Mouse (Mus musculus): ENCODE data around the gene Eya4. TPM values are rescaled to one million over a fixed set of nuclear protein-coding genes. Genes with fewer than 3 reads are reported as not detected.

Gene Eya4
- 10 to 100 TPM; 25.6 to 27.9 TPM for total RNA-seq (2021)
- long read RNA-seq, experiment 1, partial matches to known transcripts = 0 of 4 reads
- long read RNA-seq, experiment 1, other reads (novel, unspliced or antisense) = 4 of 4 reads
- long read RNA-seq, experiment 2, partial matches to known transcripts = 1 of 7 reads
- long read RNA-seq, experiment 2, other reads (novel, unspliced or antisense) = 5 of 7 reads

DNA sequence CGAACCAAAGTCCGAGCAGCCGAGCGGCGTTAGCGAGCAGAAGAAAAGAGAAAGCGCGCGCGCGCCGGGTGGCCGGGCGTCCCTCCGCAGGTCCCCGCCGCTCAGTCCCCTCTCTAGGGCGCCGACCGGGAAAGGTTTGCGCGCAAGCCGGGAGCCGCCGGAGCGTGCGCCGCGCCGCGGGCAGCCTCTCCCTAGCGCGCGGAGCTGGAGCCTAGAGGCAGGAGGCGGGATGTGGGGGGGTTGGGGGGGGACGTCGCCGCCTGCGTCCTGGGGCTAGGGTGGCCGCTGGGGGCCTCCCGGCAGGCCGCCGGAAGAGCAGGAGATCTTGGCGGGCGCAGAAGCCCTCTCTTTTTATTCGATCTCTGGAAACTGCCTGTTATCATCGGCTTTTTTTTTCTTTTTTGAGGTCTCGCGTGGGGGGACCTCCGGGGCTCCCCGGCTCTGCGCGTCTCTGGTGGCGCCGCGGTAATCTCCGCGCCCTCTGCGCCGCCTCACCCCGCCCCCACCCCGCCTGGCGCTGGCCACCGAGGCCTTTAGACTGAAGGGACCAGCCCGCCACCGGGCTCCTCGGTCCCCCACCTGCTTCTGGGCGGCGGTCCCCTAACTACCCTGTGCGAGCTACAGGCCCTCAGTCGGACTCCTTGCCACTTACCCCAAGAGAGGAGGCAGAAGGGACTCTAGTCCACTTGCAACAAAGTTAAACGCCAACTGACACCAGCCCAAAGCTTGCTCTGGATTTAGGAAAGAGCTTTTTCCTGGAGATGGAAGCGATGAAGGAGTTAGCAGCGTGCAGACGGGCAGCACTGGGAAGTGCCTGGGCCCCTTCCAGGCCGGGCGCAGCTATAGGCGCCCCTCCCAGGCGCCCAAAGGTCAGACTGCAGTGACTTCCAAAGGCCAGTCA is at the start of gene Eya4:
TSS of gene Eya4 (minus strand) at position 776 of the 901 bp plus-strand sequence.
- peak; percentile 62 for DNase-seq

DNA sequence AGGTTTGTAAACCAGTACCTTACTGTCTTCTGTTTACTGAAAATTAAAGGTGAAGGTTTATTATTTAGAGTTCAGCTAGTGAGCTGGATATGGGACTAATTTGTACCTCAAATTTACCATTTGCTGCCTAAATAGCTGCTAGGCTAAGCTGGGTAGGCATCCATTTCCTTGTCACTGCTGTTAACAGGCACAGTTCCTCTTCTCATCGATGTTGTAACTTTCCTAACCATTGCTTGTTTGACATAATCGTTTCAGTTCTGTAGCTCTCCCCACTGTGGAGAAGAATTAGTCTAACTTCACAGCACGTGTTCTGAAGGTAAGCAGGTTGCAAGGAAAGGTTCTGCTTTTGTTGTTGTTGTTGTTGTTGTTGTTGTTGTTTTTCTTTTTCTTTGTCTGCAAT is 44.8 kb upstream of the Eya4 start:
- no peak for DNase-seq

DNA sequence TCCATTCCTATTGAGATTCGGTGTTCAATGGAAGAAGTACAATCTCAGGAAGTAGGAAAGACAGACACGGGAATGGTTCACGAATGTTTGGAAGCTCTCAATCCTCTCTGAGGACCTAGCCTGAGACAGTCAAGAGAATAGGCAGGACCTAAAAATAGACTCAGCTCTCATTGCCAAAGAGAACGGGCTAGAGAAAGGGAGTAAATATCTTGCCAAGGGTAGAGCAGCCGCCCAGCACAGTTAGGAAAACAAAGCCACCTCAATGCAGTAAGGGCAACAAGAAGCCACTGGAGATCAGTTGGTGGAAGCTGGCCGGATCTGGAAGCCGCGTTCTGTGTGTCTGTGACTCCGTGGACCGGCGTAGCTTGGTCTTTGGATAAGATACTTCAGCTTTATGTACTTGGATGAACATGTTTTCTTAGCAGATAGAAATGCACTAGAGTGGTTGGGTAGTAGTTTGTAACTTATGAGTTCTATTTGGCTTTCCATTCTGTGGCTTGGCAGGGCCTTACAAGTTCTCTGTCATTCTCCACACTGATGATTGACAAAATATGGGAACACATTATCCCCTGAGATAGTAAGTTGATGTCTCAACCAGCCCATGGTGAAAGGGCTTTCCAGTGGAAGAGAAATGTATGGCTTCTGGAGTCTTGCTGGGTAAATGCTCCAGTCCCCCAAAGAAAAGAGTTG is 44.1 kb upstream of the Eya4 start:
- peak; percentile 5 for DNase-seq

DNA sequence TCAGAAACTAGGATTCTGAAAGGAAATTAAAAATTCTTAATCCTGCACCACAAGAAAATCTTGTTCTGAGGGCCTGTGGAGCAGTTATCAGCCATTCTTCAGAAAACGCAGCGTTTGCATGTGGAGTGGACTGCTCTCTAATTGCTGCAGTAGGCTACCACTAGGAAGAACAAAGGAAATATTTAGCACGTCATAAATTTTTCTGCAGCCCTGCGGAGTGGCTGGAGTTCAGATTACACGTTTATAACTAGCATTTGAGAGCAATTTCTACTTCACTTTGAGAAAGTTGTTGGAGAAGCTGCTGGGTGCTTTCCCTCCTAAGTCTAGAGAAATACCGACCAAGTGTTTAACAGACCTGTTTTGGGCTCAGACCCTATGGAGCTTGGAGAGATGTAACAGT is 43.6 kb upstream of the Eya4 start:
- DNase-seq = no peak

DNA sequence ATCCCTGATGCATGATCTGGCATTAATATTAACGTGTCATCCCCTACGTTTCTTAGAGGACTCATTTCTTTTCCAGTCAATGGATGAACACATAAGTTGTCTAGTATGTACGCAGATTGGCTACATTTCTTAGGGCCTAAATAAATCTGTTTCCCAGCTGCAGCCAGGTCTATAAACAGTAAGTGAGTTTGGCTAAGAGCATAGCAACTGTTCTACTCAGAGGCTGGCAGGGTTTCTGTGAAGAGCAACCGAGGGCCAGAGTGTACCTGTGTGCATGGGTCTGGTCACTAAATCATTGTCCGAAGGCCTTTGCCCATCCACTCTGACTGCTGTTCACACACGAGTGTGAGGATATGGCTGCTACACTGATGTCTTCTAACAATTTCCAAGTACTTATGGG is 13.3 kb upstream of the Eya4 start:
- DNase-seq = peak; percentile 18

DNA sequence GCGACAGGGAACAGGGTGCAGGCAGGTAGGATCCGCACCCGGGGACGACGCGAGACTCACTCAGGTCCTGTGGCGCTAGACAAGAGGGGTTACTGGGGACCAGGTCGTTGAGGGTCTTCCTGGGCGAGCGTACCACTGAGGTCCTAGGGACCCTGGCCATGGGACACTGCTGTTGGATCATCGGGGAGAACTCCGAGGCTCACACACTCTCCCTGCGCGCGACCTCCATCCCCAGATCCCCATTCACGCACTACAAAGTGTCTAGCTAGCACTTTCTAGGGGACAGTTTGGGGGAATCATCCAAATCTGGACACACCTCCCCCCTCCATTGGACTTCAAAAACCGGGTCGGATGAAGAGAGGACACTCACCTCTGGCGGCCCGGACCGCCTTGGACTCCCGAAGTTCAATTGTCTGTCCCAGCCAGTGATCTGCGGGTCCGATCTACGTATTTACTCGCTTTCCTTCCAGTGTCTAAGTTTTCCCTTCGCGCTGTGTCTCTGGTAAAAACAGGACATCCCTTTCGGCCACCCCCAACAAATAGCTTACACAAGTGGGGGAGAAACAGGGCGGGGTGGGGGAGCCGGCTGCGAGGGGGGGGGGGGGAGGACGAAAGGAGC is 1.1 kb downstream of the Eya4 start:
- DNase-seq = peak; percentile 29

DNA sequence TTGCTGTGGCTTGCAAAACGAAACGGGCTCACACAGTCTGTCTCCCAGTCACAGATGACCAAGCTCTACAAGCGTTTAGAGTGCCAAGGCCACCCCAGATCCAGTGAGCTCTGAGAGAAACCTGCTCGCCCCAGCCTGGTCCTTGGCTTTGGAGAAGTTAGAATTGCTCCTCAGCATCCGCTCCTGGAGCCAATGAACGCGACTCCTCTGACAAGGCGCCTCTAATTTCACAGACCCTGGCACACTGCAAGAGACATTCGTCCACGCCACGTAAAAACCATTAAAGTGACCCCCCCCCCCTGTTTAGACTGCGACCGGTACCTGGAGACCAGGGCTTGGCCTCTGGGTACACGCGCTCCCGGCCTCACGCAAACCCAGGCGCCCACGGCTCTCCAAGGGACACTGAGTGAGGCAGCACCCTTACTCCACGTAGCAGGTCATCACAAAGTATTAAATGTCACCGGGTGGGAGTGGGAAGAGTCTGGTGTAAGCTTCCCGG is 1.6 kb downstream of the Eya4 start:
- peak; percentile 12 for DNase-seq

DNA sequence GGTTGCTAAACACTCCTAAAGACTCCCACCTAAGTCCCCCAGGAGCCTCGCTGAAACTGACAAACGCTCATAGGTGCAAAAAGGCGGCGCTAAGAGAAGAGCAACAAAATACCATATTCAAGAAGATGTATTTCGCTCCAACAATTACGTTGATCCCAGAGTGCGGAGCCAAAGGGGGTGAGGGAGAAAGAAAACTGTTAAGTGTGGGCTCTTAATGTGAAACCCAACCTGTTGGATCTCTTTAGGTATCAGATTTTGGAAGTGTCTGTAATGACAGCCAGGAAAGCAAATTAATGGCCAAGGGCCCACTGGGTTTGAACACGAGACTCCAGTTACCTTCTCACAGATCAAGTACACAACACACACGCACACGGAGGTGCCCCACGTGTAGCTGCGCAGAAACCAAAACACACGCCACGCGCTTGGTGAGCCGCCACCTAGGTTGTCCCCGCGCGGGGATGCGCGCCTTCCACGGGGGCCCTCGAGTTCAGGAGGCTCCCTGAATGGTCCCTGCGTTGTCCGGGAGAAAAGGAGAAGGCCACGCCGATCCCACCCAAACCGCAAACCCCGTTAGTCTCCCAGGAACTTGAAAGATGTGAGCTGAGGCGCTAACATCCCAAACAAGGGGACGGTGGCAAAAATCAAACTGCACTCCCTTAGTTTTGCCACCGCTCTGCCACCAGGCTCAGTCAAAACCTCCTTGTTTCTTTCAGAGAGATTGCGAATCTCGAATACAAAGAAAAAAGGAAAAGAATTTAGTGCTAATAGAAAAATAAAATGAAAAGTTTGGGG is 2.3 kb downstream of the Eya4 start:
- DNase-seq = peak; percentile 18

DNA sequence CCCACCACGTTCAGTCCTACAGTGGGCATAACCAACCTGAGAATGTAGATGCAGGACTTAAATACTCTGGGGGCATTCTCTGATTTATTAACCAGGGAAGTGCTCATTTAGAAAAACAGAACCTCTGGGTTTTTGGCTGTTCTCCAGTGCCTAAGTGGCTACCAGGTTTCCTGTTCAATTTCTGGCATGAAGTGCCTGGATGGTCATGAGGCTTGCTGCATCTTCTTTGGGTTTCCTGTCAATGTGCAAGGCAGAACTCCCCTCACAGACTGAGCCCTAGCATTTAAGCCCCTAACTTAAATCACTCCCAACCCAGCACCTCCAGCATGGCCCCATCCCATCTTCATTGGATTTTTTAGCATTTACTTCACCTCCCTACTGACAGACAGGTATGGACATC is 13.3 kb downstream of the Eya4 start:
- DNase-seq = no peak

DNA sequence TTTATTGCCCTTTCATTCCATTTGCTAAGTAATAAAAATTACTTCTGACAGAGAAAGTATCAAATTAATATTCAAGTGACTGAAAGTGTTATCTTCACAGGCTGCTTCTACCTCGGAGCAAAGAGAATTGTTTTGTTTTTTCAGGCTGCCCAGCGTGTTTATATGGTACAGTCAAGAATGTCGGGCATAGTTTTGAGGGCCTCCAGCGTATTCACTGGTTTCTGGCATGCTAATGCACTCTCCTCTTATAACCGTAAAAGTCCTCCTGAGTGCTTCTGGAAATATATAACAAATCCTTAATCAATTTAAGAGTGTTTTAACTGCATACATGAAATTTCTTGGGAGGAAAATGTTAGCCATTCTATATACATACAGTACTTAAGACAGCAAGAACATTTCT is 17.8 kb downstream of the Eya4 start:
- no peak for DNase-seq

DNA sequence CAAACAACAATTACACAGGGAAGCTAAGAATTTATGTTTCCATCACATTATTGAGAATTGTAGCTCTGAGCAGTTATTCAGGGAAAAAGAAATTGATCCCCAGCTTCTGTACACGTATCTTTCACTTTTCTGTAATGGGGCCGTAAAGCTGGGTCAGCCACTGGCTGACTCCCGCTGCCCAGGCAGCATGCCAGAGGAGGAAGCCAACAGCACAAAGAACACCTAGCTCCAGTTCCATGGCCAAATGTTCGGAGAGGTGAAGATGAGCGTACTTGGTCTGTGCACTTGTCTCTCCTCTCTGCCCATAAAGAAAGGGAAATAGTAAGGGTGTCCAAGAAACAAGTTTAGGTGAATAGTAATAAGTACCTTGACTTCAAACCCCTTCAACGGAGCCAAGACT is 22.9 kb downstream of the Eya4 start:
- DNase-seq = peak; percentile 30

DNA sequence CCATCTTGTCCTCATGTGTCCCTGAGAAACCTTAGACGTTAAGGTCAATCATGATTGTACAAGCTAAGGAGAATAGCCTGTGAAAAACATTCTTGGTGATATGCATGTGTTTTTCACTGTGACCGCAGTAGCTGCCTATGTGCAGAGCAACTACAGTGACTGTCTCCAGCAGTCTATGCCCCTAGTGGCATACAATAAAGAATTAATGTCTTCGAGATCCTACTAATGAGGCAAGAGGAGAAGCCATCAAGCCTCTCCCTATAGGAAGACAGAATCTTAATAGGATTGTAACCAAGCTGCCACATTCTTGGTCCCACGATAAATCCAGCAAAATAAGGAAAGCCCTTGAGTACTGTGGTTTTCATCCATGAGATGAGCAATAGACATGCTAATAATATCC is 28.3 kb downstream of the Eya4 start:
- DNase-seq = no peak

DNA sequence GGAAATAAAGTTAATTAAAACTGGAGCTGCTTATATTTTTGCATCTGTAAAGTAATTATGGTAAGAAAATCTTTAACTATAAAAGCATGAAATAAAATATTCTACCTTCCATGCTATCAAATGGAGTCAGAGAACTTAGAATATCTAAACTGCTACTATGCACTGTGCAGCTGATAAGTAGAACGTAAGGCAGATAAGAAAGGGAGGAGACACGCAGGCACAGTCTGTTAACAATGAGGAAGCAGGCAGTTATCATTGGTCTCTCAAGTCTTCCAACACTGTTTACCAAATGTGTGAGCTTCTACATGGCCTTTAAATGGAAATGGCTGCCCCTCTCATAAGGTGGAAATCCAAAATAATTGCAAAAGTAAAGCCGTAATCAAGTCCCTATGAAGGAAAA is 55.0 kb downstream of the Eya4 start:
- DNase-seq = no peak

DNA sequence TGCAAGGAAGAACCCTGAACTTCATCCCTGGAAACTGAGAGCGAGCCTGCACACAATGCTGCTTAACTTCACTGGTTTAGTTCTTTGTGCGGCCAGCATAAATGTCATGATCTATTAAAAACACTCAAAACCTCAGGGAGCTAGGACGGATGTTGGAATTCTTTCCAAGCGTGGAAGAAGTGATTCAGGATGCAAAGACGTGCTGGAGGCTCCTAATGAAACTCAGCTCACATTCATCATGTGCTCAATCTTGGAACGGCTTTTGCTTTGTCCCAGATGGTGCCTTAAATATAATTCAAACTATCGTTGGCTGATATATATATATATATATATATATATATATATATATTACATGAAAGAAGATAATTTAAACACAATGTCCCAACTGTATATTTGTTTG is 58.1 kb downstream of the Eya4 start:
- no peak for DNase-seq

DNA sequence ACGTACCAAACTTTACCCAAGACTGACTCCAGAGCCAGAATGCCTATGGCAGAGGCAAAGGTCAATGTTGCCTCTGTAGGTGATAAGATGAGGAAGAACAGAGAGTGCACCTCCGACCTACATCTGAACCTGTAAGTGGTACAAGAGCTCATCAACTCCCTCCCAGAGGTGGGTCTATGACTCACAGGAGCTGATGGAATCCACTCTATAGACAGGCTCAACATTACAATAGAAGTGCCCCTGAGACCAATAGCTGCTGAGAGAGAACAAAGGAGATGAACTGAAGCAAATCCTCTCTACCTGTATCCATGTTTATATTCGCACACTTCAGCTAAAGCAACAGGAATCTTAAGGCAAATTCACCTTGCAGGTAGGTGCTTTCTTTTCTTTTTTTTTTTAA is 73.2 kb downstream of the Eya4 start:
- DNase-seq = no peak

DNA sequence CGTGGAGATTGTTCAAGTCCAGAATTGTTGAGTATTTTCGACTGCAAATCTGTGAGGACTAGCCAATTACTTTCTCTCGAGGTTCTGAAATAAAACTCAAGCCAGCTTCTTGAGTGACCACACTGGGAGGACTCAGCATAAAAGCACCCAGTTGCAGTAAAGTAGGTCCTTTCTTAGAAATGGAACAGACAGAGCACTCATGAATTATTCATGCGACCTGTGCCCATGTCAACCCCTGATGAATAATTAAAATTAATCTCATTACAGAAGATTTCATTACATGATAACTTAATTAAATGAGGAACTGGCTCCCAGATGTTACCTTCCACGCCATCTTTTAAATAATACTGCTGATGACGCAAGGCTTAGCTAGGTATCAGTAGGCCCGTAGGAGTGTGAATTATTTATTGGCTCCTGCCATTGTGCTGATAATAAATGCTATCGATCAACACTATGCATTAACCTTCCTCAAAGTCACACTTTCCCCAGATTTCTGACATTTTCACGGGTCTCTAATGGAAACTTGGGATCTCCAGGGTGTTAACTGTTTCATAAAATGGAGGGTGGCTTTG is 79.5 kb downstream of the Eya4 start:
- no peak for DNase-seq

DNA sequence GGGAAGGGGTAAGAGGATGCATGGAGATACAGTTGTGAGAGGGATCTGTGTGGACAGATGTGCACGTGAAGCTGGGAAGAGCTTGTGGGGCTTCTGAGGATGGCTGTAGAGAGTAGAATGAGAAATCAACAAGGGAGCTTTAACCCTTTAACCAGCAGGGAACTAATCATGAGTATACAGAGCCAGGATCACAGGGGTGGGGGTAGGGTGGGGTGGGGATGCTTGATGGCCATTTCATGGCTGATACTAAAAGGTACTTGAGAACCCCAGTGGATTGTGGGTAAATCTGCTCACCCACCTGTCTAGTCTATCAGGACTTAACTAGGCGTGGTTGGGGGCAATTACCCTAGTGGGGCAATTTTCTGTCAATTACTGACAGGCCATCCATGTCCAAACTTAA is 80.1 kb downstream of the Eya4 start:
- no peak for DNase-seq

DNA sequence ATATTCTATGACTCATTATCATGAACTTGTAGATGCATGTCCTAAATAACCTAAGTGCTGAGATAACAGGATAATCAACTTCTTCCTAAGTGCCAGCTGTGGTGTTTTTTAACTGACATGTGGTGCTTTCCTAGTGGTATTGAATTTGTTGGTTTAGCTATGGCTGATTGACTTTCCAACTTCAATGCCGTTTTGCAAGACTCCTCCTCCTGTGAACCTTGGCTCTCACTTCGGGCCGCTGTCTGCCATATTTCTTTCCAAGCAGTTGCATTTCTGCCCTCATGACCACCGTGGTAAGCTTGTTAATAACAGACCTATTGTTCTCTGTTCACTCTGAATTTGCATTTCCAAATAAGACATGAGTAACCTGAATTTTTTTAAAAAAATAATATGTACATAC is 98.4 kb downstream of the Eya4 start:
- no peak for DNase-seq

DNA sequence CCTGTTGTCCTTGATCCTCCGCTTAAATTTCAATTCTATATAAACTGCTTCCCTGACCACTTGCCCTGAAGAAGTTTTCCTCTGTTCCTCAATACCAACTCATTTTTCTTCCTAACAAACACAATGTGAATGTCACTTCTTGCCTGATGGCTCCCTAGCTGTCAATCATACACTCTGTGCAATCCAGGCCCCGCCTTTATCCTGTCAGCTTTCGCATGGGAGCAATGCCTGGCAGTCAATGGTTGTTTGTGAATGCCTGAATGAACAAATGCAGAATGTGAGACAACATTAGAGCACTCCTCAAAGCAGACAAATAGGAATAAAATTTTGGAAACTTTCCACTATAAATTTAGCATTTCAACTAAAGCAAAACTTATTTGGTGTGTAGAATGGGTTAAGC is 104.1 kb downstream of the Eya4 start:
- DNase-seq = no peak

DNA sequence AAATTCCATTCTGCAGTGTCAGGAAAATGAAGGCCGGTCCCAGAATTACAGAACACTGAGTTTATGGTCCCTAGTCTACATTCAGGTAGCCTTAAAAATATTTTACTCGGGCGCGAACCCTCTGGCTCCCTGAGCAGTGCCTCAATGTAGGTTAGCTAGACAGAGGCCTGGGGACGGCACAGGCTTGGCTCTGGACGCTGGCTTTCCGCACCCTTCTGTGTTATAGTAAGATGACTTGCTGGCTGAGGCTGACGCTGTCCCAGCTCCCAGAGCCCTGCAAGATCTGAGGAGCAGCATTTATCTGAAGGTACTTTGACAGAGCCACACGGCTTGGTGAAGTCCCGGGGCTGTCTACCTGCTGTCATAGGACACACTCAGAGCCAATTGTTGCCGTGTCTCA is 113.7 kb downstream of the Eya4 start:
- no peak for DNase-seq

DNA sequence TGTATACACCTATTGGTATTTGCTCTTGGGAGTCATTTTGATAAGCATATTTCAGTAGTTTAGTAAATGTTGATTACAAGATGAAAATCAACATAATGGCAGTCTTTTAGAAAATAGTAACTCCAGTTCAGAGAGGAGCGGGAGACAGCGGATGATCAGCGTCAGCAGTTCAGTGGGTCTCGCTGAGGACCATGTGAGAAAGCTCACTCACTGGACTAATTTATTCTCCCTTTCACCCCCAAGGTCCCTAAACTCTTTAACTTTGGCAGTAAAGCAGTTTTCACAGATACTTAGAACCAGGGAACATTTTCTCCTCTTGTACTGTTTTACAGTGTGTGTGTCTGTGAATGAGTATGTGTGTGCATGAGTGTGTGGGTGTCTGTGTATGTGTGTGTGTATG is 115.2 kb downstream of the Eya4 start:
- DNase-seq = no peak

DNA sequence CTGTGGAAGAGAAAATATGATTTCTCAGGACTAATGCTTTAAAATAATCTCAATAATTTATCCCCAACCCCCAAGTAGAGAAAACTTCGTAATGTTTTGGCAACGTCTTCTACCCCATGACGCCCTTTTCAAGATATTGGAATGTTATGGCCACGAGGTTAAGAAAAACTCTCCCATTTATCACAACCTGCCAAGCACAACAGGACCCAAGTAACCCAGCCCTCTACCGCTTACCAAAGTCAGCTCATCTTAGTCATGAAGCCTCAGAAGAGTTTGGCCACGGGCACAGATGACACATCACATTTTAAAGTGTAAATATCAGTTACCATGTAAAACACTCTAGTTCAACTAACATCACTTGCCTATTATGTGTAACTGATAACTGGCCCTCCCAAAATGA is 117.2 kb downstream of the Eya4 start:
- DNase-seq = no peak

All from gastrocnemius, postnatal 25 days (tissue).